Mouse (Mus musculus) right cerebral cortex, postnatal 10 days (tissue): ENCODE data around the gene Gorasp1.
A peak's percentile ranks its signal among the peaks of the same experiment; 100 is the strongest.

Experiments used
- DNase-seq, 2 experiments: peaks; one replicate each; pipeline ENCODE4 v3.0.0; 2021; ENCODE audit warnings: low spot score in 2 of 2

Gorasp1 gene

GRCm38 (mm10) chr9:119972582-119972981 is 35.2 kb upstream of the Gorasp1 start:
- no peak for DNase-seq

- DNase-seq = no peak
Measured at GRCm38 (mm10) chr9:119972166-119972565, 34.8 kb upstream of the Gorasp1 start.

GRCm38 (mm10) chr9:119970763-119971656 is 33.6 kb upstream of the Gorasp1 start:
- peak; percentile 78 to 82 for DNase-seq

GRCm38 (mm10) chr9:119970221-119970620 is 32.9 kb upstream of the Gorasp1 start:
- no peak for DNase-seq

- no peak for DNase-seq
Measured at GRCm38 (mm10) chr9:119969811-119970210, 32.4 kb upstream of the Gorasp1 start.

GRCm38 (mm10) chr9:119966221-119966910 is 29.0 kb upstream of the Gorasp1 start:
- DNase-seq = no peak

- no peak for DNase-seq
Measured at GRCm38 (mm10) chr9:119965186-119965585, 27.8 kb upstream of the Gorasp1 start.

GRCm38 (mm10) chr9:119964206-119964605 is 26.8 kb upstream of the Gorasp1 start:
- DNase-seq = no peak

GRCm38 (mm10) chr9:119962987-119963667 is 25.8 kb upstream of the Gorasp1 start:
- no peak for DNase-seq

- DNase-seq = no peak
Measured at GRCm38 (mm10) chr9:119962216-119962615, 24.9 kb upstream of the Gorasp1 start.

GRCm38 (mm10) chr9:119958835-119959234 is 21.5 kb upstream of the Gorasp1 start:
- DNase-seq = no peak

GRCm38 (mm10) chr9:119951388-119951787 is 14.0 kb upstream of the Gorasp1 start:
- DNase-seq = no peak

- peak in 1 of 2 experiments; percentile 66 for DNase-seq
Measured at GRCm38 (mm10) chr9:119950434-119950833, 13.1 kb upstream of the Gorasp1 start.

GRCm38 (mm10) chr9:119948804-119949203 is 11.4 kb upstream of the Gorasp1 start:
- DNase-seq = no peak

- no peak for DNase-seq
Measured at GRCm38 (mm10) chr9:119945173-119945900, 8.0 kb upstream of the Gorasp1 start.

- no peak for DNase-seq
Measured at GRCm38 (mm10) chr9:119943326-119943725, 6.0 kb upstream of the Gorasp1 start.

GRCm38 (mm10) chr9:119941861-119942260 is 4.5 kb upstream of the Gorasp1 start:
- DNase-seq = no peak

- no peak for DNase-seq
Measured at GRCm38 (mm10) chr9:119941407-119941806, 4.0 kb upstream of the Gorasp1 start.

GRCm38 (mm10) chr9:119939646-119940045 is 2.3 kb upstream of the Gorasp1 start:
- no peak for DNase-seq

GRCm38 (mm10) chr9:119938496-119938895 is 1.1 kb upstream of the Gorasp1 start:
- no peak for DNase-seq

- no peak for DNase-seq
Measured at GRCm38 (mm10) chr9:119933675-119934074, 3.7 kb downstream of the Gorasp1 start.

- no peak for DNase-seq
Measured at GRCm38 (mm10) chr9:119932358-119932757, 5.0 kb downstream of the Gorasp1 start.
